ENCODE assay signal across 12 mouse cellular contexts in genomic region chr13:97959394-97959888, GRCm38 (mm10).
DNase-seq lines count a peak whose midpoint lies in the region; ATAC-seq lines count a peak whose summit lies in the region.
"Had no signal": no experiment of that assay in that cellular context is flagged by ENCODE, and none has a peak within 500 bp of the region (broad histone marks: within the 10 kb centered on the region; RNA-seq: fewer than 3 reads in every experiment).

No protein-coding gene starts in this region.

- H3K9ac ChIP-seq in midbrain, embryonic 13.5 days (replicated peaks), result no peak overlapping the region
- H3K9ac ChIP-seq: heart, embryonic 12.5 days had no signal

- peak; percentile 97 for ATAC-seq in granulocyte monocyte progenitor cell, adult 5-6 weeks (replicated peaks; ENCODE audit: poor library complexity, severe bottlenecking)
- peak; percentile 76 for ATAC-seq in midbrain, embryonic 13.5 days

- no peaks in the 10 kb centered on the region for H3K36me3 ChIP-seq in midbrain, embryonic 13.5 days
- H3K36me3 ChIP-seq: heart, embryonic 12.5 days had no signal

- DNase-seq in cerebellum, postnatal 10 days, result peak; percentile 32 to 49
- no peak for DNase-seq in cerebellum, adult 9-11 months
- peak; percentile 57 for DNase-seq in ZHBTc4 (ENCODE audit: low read depth, low spot score)
- DNase-seq in spleen, postnatal 36 days (ENCODE audit: low spot score in 2 of 2), result no peak
- no peak for DNase-seq in spleen, postnatal 10 days (ENCODE audit: low spot score in 2 of 2)
- no peak for DNase-seq in heart, adult 9 months (ENCODE audit: low spot score in 2 of 2)
- DNase-seq: kidney, adult 2 months; layer of hippocampus, postnatal 36 days; lung, adult 18-20 months had no signal

- no peaks in the 10 kb centered on the region for H3K9me3 ChIP-seq in midbrain, embryonic 13.5 days
- H3K9me3 ChIP-seq: heart, embryonic 12.5 days had no signal

- 7% methylated on average over 7 of the region's 7 CpGs for WGBS in midbrain, embryonic 13.5 days

- H3K4me1 ChIP-seq in midbrain, embryonic 13.5 days (replicated peaks), result peaks cover 37% of the 10 kb centered on the region

- H3K4me2 ChIP-seq in midbrain, embryonic 13.5 days (replicated peaks), result peak overlapping the region; percentile 22; the same call in 1 of the 2 replicates
- H3K4me2 ChIP-seq: heart, embryonic 12.5 days had no signal

- no peaks in the 10 kb centered on the region for H3K27me3 ChIP-seq in midbrain, embryonic 13.5 days

- H3K4me3 ChIP-seq in midbrain, embryonic 13.5 days (replicated peaks), result no peak overlapping the region
- H3K4me3 ChIP-seq: heart, embryonic 12.5 days had no signal

- H3K27ac ChIP-seq in midbrain, embryonic 13.5 days, result peak overlapping the region; percentile 26; the same call in 1 of the 2 replicates

Comparison
In these comparisons a context has a peak if more than half of its experiments do, and no peak if none do; other contexts are left out.
1. DNase-seq: peak in cerebellum, postnatal 10 days (2 of 2) and ZHBTc4 (single experiment); none in cerebellum, adult 9-11 months (single experiment), spleen, postnatal 36 days (0 of 2), spleen, postnatal 10 days (0 of 2) and heart, adult 9 months (0 of 2).